Mouse (Mus musculus): ENCODE measurements around the gene Rho. TPM values are rescaled to one million over a fixed set of nuclear protein-coding genes. Genes with fewer than 3 reads are reported as not detected.

Rho gene
- total RNA-seq, 2 experiments from 2014 or later, result 0.49 to 0.59 TPM

- DNase-seq (ENCODE audit: extremely low spot score in 1 of 2, low spot score in 1 of 2), result no peak
Measured at GRCm38 (mm10) chr6:115954506-115955074, 23.0 kb downstream of the Rho start.

GRCm38 (mm10) chr6:115955169-115955568 lies 23.6 kb downstream of the Rho start:
- no peak for DNase-seq (ENCODE audit: extremely low spot score in 1 of 2, low spot score in 1 of 2)

GRCm38 (mm10) chr6:115955664-115956063 lies 24.1 kb downstream of the Rho start:
- no peak for DNase-seq (ENCODE audit: extremely low spot score in 1 of 2, low spot score in 1 of 2)

- no peak for DNase-seq (ENCODE audit: extremely low spot score in 1 of 2, low spot score in 1 of 2)
Measured at GRCm38 (mm10) chr6:115956418-115956921, 24.9 kb downstream of the Rho start.

- DNase-seq (ENCODE audit: extremely low spot score in 1 of 2, low spot score in 1 of 2), result no peak
Measured at GRCm38 (mm10) chr6:115956922-115957601, 25.5 kb downstream of the Rho start.

GRCm38 (mm10) chr6:115957681-115958080 lies 26.1 kb downstream of the Rho start:
- DNase-seq (ENCODE audit: extremely low spot score in 1 of 2, low spot score in 1 of 2), result no peak

GRCm38 (mm10) chr6:115958445-115958844 lies 26.9 kb downstream of the Rho start:
- DNase-seq (ENCODE audit: extremely low spot score in 1 of 2, low spot score in 1 of 2), result no peak

- no peak for DNase-seq (ENCODE audit: extremely low spot score in 1 of 2, low spot score in 1 of 2)
Measured at GRCm38 (mm10) chr6:115959151-115959691, 27.7 kb downstream of the Rho start.

- DNase-seq (ENCODE audit: extremely low spot score in 1 of 2, low spot score in 1 of 2), result no peak
Measured at GRCm38 (mm10) chr6:115960322-115960721, 28.8 kb downstream of the Rho start.

- no peak for DNase-seq (ENCODE audit: extremely low spot score in 1 of 2, low spot score in 1 of 2)
Measured at GRCm38 (mm10) chr6:115961743-115962142, 30.2 kb downstream of the Rho start.

GRCm38 (mm10) chr6:115962439-115963085 lies 31.0 kb downstream of the Rho start:
- DNase-seq (ENCODE audit: extremely low spot score in 1 of 2, low spot score in 1 of 2), result no peak

- no peak for DNase-seq (ENCODE audit: extremely low spot score in 1 of 2, low spot score in 1 of 2)
Measured at GRCm38 (mm10) chr6:115963656-115964055, 32.1 kb downstream of the Rho start.

GRCm38 (mm10) chr6:115966227-115966966 lies 34.8 kb downstream of the Rho start:
- no peak for DNase-seq (ENCODE audit: extremely low spot score in 1 of 2, low spot score in 1 of 2)

- DNase-seq (ENCODE audit: extremely low spot score in 1 of 2, low spot score in 1 of 2), result no peak
Measured at GRCm38 (mm10) chr6:115967291-115967880, 35.8 kb downstream of the Rho start.

GRCm38 (mm10) chr6:115968086-115968485 lies 36.5 kb downstream of the Rho start:
- DNase-seq (ENCODE audit: extremely low spot score in 1 of 2, low spot score in 1 of 2), result no peak

GRCm38 (mm10) chr6:115968700-115969099 lies 37.2 kb downstream of the Rho start:
- DNase-seq (ENCODE audit: extremely low spot score in 1 of 2, low spot score in 1 of 2), result no peak

GRCm38 (mm10) chr6:115969103-115969502 lies 37.6 kb downstream of the Rho start:
- no peak for DNase-seq (ENCODE audit: extremely low spot score in 1 of 2, low spot score in 1 of 2)

GRCm38 (mm10) chr6:115969952-115970351 lies 38.4 kb downstream of the Rho start:
- no peak for DNase-seq (ENCODE audit: extremely low spot score in 1 of 2, low spot score in 1 of 2)

- DNase-seq (ENCODE audit: extremely low spot score in 1 of 2, low spot score in 1 of 2), result no peak
Measured at GRCm38 (mm10) chr6:115971273-115972060, 39.9 kb downstream of the Rho start.
